In the genomic region with DNA sequence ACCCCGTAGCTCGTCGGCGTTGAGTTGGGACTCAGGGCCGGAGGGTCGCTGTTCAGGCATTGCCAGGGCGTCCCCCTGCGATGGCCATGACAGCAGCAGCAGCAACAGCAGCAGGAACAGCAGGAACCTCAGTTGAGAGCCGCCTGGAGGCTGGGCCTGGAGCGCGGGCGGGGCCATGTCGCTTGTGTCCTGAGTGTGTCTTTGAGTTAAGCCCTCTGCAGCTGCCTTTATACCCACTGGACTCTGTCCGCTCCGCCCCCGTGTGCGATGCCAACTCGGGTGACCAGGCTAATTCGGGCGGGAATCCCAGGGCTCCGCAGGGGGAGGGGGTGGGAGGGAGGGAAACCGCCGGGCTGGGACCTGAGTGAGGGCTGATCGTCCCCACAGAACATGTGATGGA, we compare ENCODE assay signal across 8 mouse cellular contexts. TPM values are rescaled to one million over a fixed set of nuclear protein-coding genes. Genes with fewer than 3 reads are reported as not detected.
DNase-seq lines count a peak whose midpoint lies in the region; ATAC-seq and TF ChIP-seq lines count a peak whose summit lies in the region.

No protein-coding gene starts in this region.

- H3K27ac ChIP-seq in heart, adult 2 months: peak overlapping the region; percentile 20; the same call in 1 of the 2 replicates
- peak overlapping the region; percentile 78 for H3K27ac ChIP-seq in embryonic fibroblast, embryonic 13.5 days (ENCODE audit: insufficient read depth, low read length)
- no peak overlapping the region for H3K27ac ChIP-seq in neural tube, embryonic 15.5 days (replicated peaks)

- no peak for TF ChIP-seq CTCF in heart, adult 2 months (IDR thresholded peaks at IDR 0.05)
- no peak for TF ChIP-seq CTCF in embryonic fibroblast, embryonic 13.5 days (IDR thresholded peaks at IDR 0.05; ENCODE audit: borderline replicate concordance, insufficient read depth, low read length)

- peaks cover 14% of the 10 kb centered on the region for H3K4me1 ChIP-seq in heart, adult 2 months (ENCODE audit: control insufficient read depth, insufficient read depth, low read length)
- H3K4me1 ChIP-seq in embryonic fibroblast, embryonic 13.5 days (ENCODE audit: control insufficient read depth, insufficient read depth, low read length): peaks cover 9% of the 10 kb centered on the region
- H3K4me1 ChIP-seq in neural tube, embryonic 15.5 days: peaks cover 28% of the 10 kb centered on the region

- WGBS in heart, adult 2 months: 16% methylated on average over 24 of the region's 24 CpGs
- WGBS in neural tube, embryonic 15.5 days: 20% methylated on average over 24 of the region's 24 CpGs

- no peaks in the 10 kb centered on the region for H3K79me2 ChIP-seq in heart, adult 2 months (replicated peaks; ENCODE audit: control insufficient read depth, insufficient read depth, low read length)
- H3K79me2 ChIP-seq in myocyte (ENCODE audit: control insufficient read depth, insufficient read depth): no peaks in the 10 kb centered on the region

- H3K36me3 ChIP-seq in heart, adult 2 months (ENCODE audit: control insufficient read depth, insufficient read depth, low read length): no peaks in the 10 kb centered on the region
- no peaks in the 10 kb centered on the region for H3K36me3 ChIP-seq in myocyte (ENCODE audit: control insufficient read depth, insufficient read depth)
- H3K36me3 ChIP-seq in neural tube, embryonic 15.5 days: no peaks in the 10 kb centered on the region

- no peak overlapping the region for H3ac ChIP-seq in myocyte (ENCODE audit: control insufficient read depth, insufficient read length)

- H3K4me2 ChIP-seq in myocyte (ENCODE audit: low read depth): no peak overlapping the region
- H3K4me2 ChIP-seq in neural tube, embryonic 15.5 days: no peak overlapping the region; the same call in 1 of the 2 replicates

- DNase-seq in heart, adult 2 months: peak; percentile 58 to 63
- no peak for DNase-seq in heart, adult 8-10 months (ENCODE audit: low spot score)
- peak; percentile 83 for DNase-seq in kidney, postnatal 14 days
- no peak for DNase-seq in embryo, embryonic 10 days (ENCODE audit: low spot score)
- DNase-seq in left cerebral cortex, postnatal 4 days: no peak

- no peak for ATAC-seq in neural tube, embryonic 15.5 days (ENCODE audit: low FRiP score)

- H3K4me3 ChIP-seq in heart, adult 2 months: no peak overlapping the region
- peak overlapping the region; percentile 23 for H3K4me3 ChIP-seq in embryonic fibroblast, embryonic 13.5 days (ENCODE audit: insufficient read depth, low read length)
- peak overlapping the region; percentile 52 for H3K4me3 ChIP-seq in myocyte
- H3K4me3 ChIP-seq in neural tube, embryonic 15.5 days (replicated peaks): no peak overlapping the region

- TF ChIP-seq EP300 in heart, adult 2 months (IDR thresholded peaks at IDR 0.05; ENCODE audit: insufficient read depth, low read depth, low read length): no peak

- TF ChIP-seq POLR2A in heart, adult 2 months (IDR thresholded peaks at IDR 0.05; ENCODE audit: insufficient read depth, low read depth, low read length): peak; percentile 45; the same call in 1 of the 2 replicates
- TF ChIP-seq POLR2A in embryonic fibroblast, embryonic 13.5 days (IDR thresholded peaks at IDR 0.05; ENCODE audit: low read depth, low read length): peak; percentile 80
- TF ChIP-seq POLR2A in myocyte (IDR thresholded peaks at IDR 0.05; ENCODE audit: insufficient read length, low read depth): peak; percentile 89

- H3K27me3 ChIP-seq in heart, adult 2 months (ENCODE audit: control insufficient read depth, insufficient read depth, low read length): no peaks in the 10 kb centered on the region
- H3K27me3 ChIP-seq in myocyte (ENCODE audit: control insufficient read depth, insufficient read depth, insufficient read length): no peaks in the 10 kb centered on the region
- H3K27me3 ChIP-seq in neural tube, embryonic 15.5 days (replicated peaks): peaks cover 9% of the 10 kb centered on the region; the same call in 1 of the 2 replicates

- H3K9me3 ChIP-seq in neural tube, embryonic 15.5 days (replicated peaks): no peaks in the 10 kb centered on the region

- intact Hi-C loops in heart, adult 2 months (cut with DNase I): no loop called here
- intact Hi-C loops in left cerebral cortex, postnatal 4 days (cut with DNase I): no loop called here

- no peak overlapping the region for H3K9ac ChIP-seq in heart, adult 2 months (ENCODE audit: low read depth, low read length)
- no peak overlapping the region for H3K9ac ChIP-seq in neural tube, embryonic 15.5 days (replicated peaks)

TF ChIP-seq in myocyte, 11 proteins besides CTCF, POLR2A, EP300 and RAD21:
- no peak for TF ChIP-seq CEBPB (IDR thresholded peaks at IDR 0.05; ENCODE audit: insufficient read depth, poor library complexity, severe bottlenecking)
- peak; percentile 91 for TF ChIP-seq POLR2AphosphoS2 (IDR thresholded peaks at IDR 0.05; ENCODE audit: insufficient read length, low read depth)
- TF ChIP-seq MAX (IDR thresholded peaks at IDR 0.05; ENCODE audit: low read depth): no peak
- no peak for TF ChIP-seq REST (IDR thresholded peaks at IDR 0.05; ENCODE audit: insufficient read depth, insufficient read length)
- TF ChIP-seq USF1 (IDR thresholded peaks at IDR 0.05; ENCODE audit: low read depth): no peak
- peak in 1 of 3 experiments; percentile 29 for TF ChIP-seq MYOG (IDR thresholded peaks at IDR 0.05; ENCODE audit: control insufficient read depth in 1 of 3, insufficient read depth in 1 of 3, insufficient read length in 2 of 3, low read depth in 2 of 3)
- no peak for TF ChIP-seq SRF (IDR thresholded peaks at IDR 0.05; ENCODE audit: control insufficient read depth, insufficient read length, low read depth)

RNA-seq across cellular contexts. Expression of gene Gdf15, which starts 0.8 kb away (rescaled TPM):
- 1 to 10 TPM; 1.1 to 2.0 TPM for total RNA-seq in heart, adult 2 months (2021)
- polyA plus RNA-seq in heart, adult 2 months (2012; rRNA removed): 0.38 and 3.8 TPM in 2 replicates
- total RNA-seq in heart, adult 8-10 months (2022): 1 to 10 TPM in 2 of 4 experiments, under 1 TPM in 2; 0.69 to 1.9 (median 1.2) TPM
- polyA plus RNA-seq in embryonic fibroblast, embryonic 13.5 days (2011; ENCODE audit: insufficient read length, low read depth, missing spikeins): 3.1 and 4.2 TPM in 2 replicates
- 54.1 TPM for polyA plus RNA-seq in myocyte (2012; fragmentation: generic; extraction: Trizol)
- polyA plus RNA-seq in neural tube, embryonic 15.5 days (2015; fragmentation: Nextera tagmentation; extraction: Ambion mirVana): 0.22 TPM in 2 replicates
- not detected for total RNA-seq in left cerebral cortex, postnatal 4 days (2021)

RNA-seq across cellular contexts. Expression of gene Lrrc25, which starts 15.5 kb away (rescaled TPM):
- total RNA-seq in heart, adult 2 months (2021): 1 to 10 TPM; 1.6 to 1.8 TPM
- 3.6 and 4.5 TPM in 2 replicates for polyA plus RNA-seq in heart, adult 2 months (2012; rRNA removed)
- total RNA-seq in heart, adult 8-10 months (2022): 1 to 10 TPM; 1.4 to 2.3 (median 1.8) TPM
- 0.46 TPM in 1 of 2 replicates, not detected in the other for polyA plus RNA-seq in embryonic fibroblast, embryonic 13.5 days (2011; ENCODE audit: insufficient read length, low read depth, missing spikeins)
- polyA plus RNA-seq in myocyte (2012; fragmentation: generic; extraction: Trizol): not detected
- 1.5 and 2.6 TPM in 2 replicates for polyA plus RNA-seq in neural tube, embryonic 15.5 days (2015; fragmentation: Nextera tagmentation; extraction: Ambion mirVana)
- 1 to 10 TPM; 1.1 to 1.3 TPM for total RNA-seq in left cerebral cortex, postnatal 4 days (2021)

RNA-seq across cellular contexts. Expression of gene Ssbp4, which starts 22.8 kb away (rescaled TPM):
- total RNA-seq in heart, adult 2 months (2021): 10 to 100 TPM; 34.6 to 35.8 TPM
- polyA plus RNA-seq in heart, adult 2 months (2012; rRNA removed): 45.6 and 72.8 TPM in 2 replicates
- total RNA-seq in heart, adult 8-10 months (2022): 10 to 100 TPM; 29.1 to 34.1 (median 31.3) TPM
- 44.7 and 50.7 TPM in 2 replicates for polyA plus RNA-seq in embryonic fibroblast, embryonic 13.5 days (2011; ENCODE audit: insufficient read length, low read depth, missing spikeins)
- 133 TPM for polyA plus RNA-seq in myocyte (2012; fragmentation: generic; extraction: Trizol)
- 170 and 175 TPM in 2 replicates for polyA plus RNA-seq in neural tube, embryonic 15.5 days (2015; fragmentation: Nextera tagmentation; extraction: Ambion mirVana)
- total RNA-seq in left cerebral cortex, postnatal 4 days (2021): 100 to 1,000 TPM; 156 to 193 TPM

RNA-seq across cellular contexts. Expression of gene Pgpep1, which starts 28.8 kb away (rescaled TPM):
- total RNA-seq in heart, adult 2 months (2021): 10 to 100 TPM; 39.7 to 48.4 TPM
- 35.5 and 44.8 TPM in 2 replicates for polyA plus RNA-seq in heart, adult 2 months (2012; rRNA removed)
- total RNA-seq in heart, adult 8-10 months (2022): 10 to 100 TPM; 40.0 to 57.7 (median 44.4) TPM
- 53.7 and 54.3 TPM in 2 replicates for polyA plus RNA-seq in embryonic fibroblast, embryonic 13.5 days (2011; ENCODE audit: insufficient read length, low read depth, missing spikeins)
- polyA plus RNA-seq in myocyte (2012; fragmentation: generic; extraction: Trizol): 38.5 TPM
- polyA plus RNA-seq in neural tube, embryonic 15.5 days (2015; fragmentation: Nextera tagmentation; extraction: Ambion mirVana): 78.6 TPM in 2 replicates
- total RNA-seq in left cerebral cortex, postnatal 4 days (2021): 10 to 100 TPM; 29.7 to 30.5 TPM

RNA-seq across cellular contexts. Expression of gene Isyna1, which starts 37.3 kb away (rescaled TPM):
- 10 to 100 TPM; 26.7 to 28.3 TPM for total RNA-seq in heart, adult 2 months (2021)
- 40.3 and 41.6 TPM in 2 replicates for polyA plus RNA-seq in heart, adult 2 months (2012; rRNA removed)
- 10 to 100 TPM; 15.5 to 37.5 (median 23.7) TPM for total RNA-seq in heart, adult 8-10 months (2022)
- 17.9 and 18.6 TPM in 2 replicates for polyA plus RNA-seq in embryonic fibroblast, embryonic 13.5 days (2011; ENCODE audit: insufficient read length, low read depth, missing spikeins)
- polyA plus RNA-seq in myocyte (2012; fragmentation: generic; extraction: Trizol): 40.4 TPM
- 137 and 142 TPM in 2 replicates for polyA plus RNA-seq in neural tube, embryonic 15.5 days (2015; fragmentation: Nextera tagmentation; extraction: Ambion mirVana)
- 10 to 100 TPM; 87.9 to 88.5 TPM for total RNA-seq in left cerebral cortex, postnatal 4 days (2021)

Comparison
In these comparisons a context has a peak if more than half of its experiments do, and no peak if none do; other contexts are left out.
1. DNase-seq: peak in heart, adult 2 months (2 of 2) and kidney, postnatal 14 days (single experiment); none in heart, adult 8-10 months (single experiment), embryo, embryonic 10 days (single experiment) and left cerebral cortex, postnatal 4 days (single experiment).
2. H3K4me3 ChIP-seq: peak in embryonic fibroblast, embryonic 13.5 days (single experiment) and myocyte (single experiment); none in heart, adult 2 months (single experiment) and neural tube, embryonic 15.5 days (single experiment).
3. RNA of gene Gdf15, which starts 0.8 kb away (polyA plus RNA-seq): 54.1 TPM in myocyte (single experiment); 0.38 to 3.8 TPM in heart, adult 2 months, 3.1 to 4.2 TPM in embryonic fibroblast, embryonic 13.5 days and 0.22 TPM in neural tube, embryonic 15.5 days; every median in the first group is over 10 times any median in the second.
4. Peak in every context shown above with its lines, with median percentiles within 50 percentile points of each other: POLR2A ChIP-seq.